Mouse (Mus musculus) heart, postnatal 10 days (tissue): Measurements from ENCODE around the gene Eml3. TPM values are rescaled to one million over a fixed set of nuclear protein-coding genes. Genes with fewer than 3 reads are reported as not detected.

Source experiments
- DNase-seq, 2 experiments: peaks; one replicate each; pipeline ENCODE4 v3.0.0; 2021
- intact Hi-C: fragments of 180-260 bp; cut with DNase I; formaldehyde crosslinking; loops from one replicate; pipeline ENCODE4 v1.15.1; 2025
- total RNA-seq, 2 experiments: library from RNA; stranded (reverse); gene quantifications; 2 replicates each; pipeline ENCODE4 v1.2.3; 2021

Eml3 gene
- total RNA-seq, 2 experiments from 2014 or later: 16.7 to 18.7 TPM

- intact Hi-C loops: no loop called here
Observed at GRCm38 (mm10) chr19:8911810-8912209, 17.5 kb upstream of the Eml3 start.

GRCm38 (mm10) chr19:8914212-8914611 lies 15.1 kb upstream of the Eml3 start:
- no peak for DNase-seq
- intact Hi-C loops: no loop called here

More at GRCm38 (mm10) chr19:8911810-8912209, 17.5 kb upstream of the Eml3 start:
- no peak for DNase-seq

GRCm38 (mm10) chr19:8919000-8919399 lies 10.4 kb upstream of the Eml3 start:
- intact Hi-C loops: no loop called here

GRCm38 (mm10) chr19:8919684-8920072 lies 9.7 kb upstream of the Eml3 start:
- intact Hi-C loops: no loop called here
- DNase-seq: no peak

More at GRCm38 (mm10) chr19:8919000-8919399, 10.4 kb upstream of the Eml3 start:
- no peak for DNase-seq

GRCm38 (mm10) chr19:8920073-8920736 lies 9.1 kb upstream of the Eml3 start, which contains the start of gene B3gat3:
B3gat3 (plus strand) TSS chr19:8920374.
- peak; percentile 98 for DNase-seq
- intact Hi-C loops: no loop called here

GRCm38 (mm10) chr19:8920836-8921291 lies 8.5 kb upstream of the Eml3 start:
- intact Hi-C loops: no loop called here
- DNase-seq: peak in 1 of 2 experiments; percentile 52

- DNase-seq: no peak
- intact Hi-C loops: no loop called here
Observed at GRCm38 (mm10) chr19:8921741-8922140, 7.6 kb upstream of the Eml3 start.

- DNase-seq: no peak
- intact Hi-C loops: no loop called here
Observed at GRCm38 (mm10) chr19:8926766-8927165, 2.6 kb upstream of the Eml3 start.

GRCm38 (mm10) chr19:8927891-8928525 lies 1.3 kb upstream of the Eml3 start:
- intact Hi-C loops: no loop called here
- no peak for DNase-seq

GRCm38 (mm10) chr19:8928689-8929223 lies 596 bp upstream of the Eml3 start:
- no peak for DNase-seq
- intact Hi-C loops: no loop called here

GRCm38 (mm10) chr19:8930117-8930516 lies 765 bp downstream of the Eml3 start:
- DNase-seq: no peak
- intact Hi-C loops: no loop called here

- intact Hi-C loops: no loop called here
- no peak for DNase-seq
Observed at GRCm38 (mm10) chr19:8930771-8931170, 1.4 kb downstream of the Eml3 start.

- no peak for DNase-seq
- intact Hi-C loops: no loop called here
Observed at GRCm38 (mm10) chr19:8936736-8937135, 7.4 kb downstream of the Eml3 start.

GRCm38 (mm10) chr19:8940526-8941133 lies 11.3 kb downstream of the Eml3 start:
- intact Hi-C loops: no loop called here
- DNase-seq: no peak

GRCm38 (mm10) chr19:8941136-8941514 lies 11.8 kb downstream of the Eml3 start:
- no peak for DNase-seq
- intact Hi-C loops: no loop called here

- DNase-seq: peak; percentile 98 to 99
- intact Hi-C loops: no loop called here
Observed at GRCm38 (mm10) chr19:8941515-8942217, 12.3 kb downstream of the Eml3 start, which contains the start of gene Mta2. Mta2 (plus strand) TSS chr19:8941875.

GRCm38 (mm10) chr19:8942276-8942964 lies 13.1 kb downstream of the Eml3 start:
- no peak for DNase-seq
- intact Hi-C loops: no loop called here

- no peak for DNase-seq
- intact Hi-C loops: no loop called here
Observed at GRCm38 (mm10) chr19:8943047-8943446, 13.7 kb downstream of the Eml3 start.

GRCm38 (mm10) chr19:8944062-8944461 lies 14.7 kb downstream of the Eml3 start:
- DNase-seq: no peak
- intact Hi-C loops: no loop called here

GRCm38 (mm10) chr19:8944750-8945149 lies 15.4 kb downstream of the Eml3 start:
- DNase-seq: peak; percentile 82 to 90
- intact Hi-C loops: no loop called here
